Mouse (Mus musculus): ENCODE measurements at regions not wholly inside any gene's neighbourhood (a gene's known extent, or its start where the extent isn't known, plus 50 kb on each side); places are given as distances from the start of the nearest gene placed in this dataset.

- no peak for DNase-seq
These were observed 220.9 kb downstream of the Arpp21 start for GRCm38 (mm10) chr9:112014796-112015195.

GRCm38 (mm10) chr9:111994401-111994800, 241.3 kb downstream of the Arpp21 start:
- DNase-seq, result no peak

DNA sequence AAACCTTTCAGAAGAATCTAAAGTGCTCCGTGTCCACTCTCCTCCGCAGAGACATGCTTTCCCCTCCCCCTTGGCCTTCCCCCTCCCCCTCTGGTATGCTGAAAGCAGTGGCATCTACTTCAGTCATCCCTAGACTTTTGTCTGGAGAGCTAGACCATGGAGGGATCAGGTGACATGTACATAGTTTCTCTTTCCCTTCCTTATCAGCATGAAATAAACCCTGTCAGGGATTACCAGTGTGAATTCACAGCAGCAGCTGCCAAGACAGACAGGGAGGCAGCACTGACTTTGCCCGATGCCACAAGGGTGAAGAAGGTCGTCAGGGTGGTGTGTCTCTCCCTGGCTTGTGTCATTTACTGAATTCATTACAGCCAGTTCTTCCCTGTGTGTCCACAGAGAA, 241.9 kb downstream of the Arpp21 start:
- peak in 1 of 2 experiments; percentile 6 for DNase-seq

DNA sequence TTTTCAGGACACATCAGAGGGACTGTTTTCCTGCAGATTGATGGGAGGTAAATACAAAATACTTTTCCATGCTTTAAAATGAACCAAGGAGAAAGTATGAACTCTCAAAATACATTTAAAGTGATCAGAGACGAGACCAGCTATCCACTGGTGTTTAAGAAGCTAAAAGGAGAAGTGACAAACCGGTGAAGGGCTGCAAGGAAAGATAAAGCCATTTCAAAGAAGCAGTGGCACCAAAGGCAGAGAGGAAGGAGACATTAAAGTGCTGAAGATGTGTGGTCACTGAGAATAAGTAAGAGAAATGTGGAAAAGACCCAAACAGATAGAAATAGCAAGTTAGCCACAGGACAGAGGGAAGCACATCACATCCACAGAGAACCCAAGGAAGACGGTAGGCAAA, 245.7 kb downstream of the Arpp21 start:
- DNase-seq, result no peak

GRCm38 (mm10) chr9:111963405-111964037, 272.2 kb downstream of the Arpp21 start:
- no peak for DNase-seq

DNA sequence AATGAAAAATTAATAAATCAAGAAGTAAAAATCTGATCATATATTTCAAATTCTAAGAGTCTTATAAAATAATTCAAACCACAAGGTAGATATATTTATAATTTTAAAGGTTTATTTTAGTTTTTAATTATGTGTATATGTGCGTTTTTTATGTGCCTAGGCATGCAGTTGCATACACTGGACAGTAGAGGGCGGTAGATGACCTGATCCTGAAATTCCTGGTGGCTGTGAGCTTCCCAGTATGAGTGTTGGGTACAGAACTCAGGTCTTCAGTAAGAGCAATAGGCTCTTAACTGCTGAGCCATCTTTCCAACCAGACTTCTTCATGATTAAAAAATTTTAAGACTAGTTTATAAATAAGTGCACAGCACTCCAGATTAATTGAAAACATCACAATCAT, 267.7 kb upstream of the Stac start:
- DNase-seq, result no peak

GRCm38 (mm10) chr9:111939271-111940067, 249.3 kb upstream of the Stac start:
- DNase-seq, result peak; percentile 25 to 37

DNA sequence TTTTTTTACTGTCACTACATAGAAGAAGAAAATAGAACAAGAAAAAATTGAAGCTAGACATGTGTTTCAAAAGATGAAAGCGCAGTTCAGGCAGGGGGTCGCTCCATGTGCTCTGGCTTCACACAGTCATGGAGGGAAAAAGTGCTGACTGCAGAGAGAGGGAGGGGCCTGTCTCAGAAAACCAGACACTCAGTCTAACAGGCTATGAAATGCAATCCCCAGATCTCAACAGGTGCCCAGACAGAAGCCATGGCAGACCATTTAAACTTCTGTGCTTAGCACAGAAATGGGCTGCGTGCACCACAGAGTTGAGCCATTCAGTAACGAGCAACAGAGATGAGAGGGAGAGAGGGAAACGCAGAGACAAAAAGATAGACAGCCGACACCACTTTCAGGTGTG, 242.3 kb upstream of the Stac start:
- DNase-seq, result no peak

DNA sequence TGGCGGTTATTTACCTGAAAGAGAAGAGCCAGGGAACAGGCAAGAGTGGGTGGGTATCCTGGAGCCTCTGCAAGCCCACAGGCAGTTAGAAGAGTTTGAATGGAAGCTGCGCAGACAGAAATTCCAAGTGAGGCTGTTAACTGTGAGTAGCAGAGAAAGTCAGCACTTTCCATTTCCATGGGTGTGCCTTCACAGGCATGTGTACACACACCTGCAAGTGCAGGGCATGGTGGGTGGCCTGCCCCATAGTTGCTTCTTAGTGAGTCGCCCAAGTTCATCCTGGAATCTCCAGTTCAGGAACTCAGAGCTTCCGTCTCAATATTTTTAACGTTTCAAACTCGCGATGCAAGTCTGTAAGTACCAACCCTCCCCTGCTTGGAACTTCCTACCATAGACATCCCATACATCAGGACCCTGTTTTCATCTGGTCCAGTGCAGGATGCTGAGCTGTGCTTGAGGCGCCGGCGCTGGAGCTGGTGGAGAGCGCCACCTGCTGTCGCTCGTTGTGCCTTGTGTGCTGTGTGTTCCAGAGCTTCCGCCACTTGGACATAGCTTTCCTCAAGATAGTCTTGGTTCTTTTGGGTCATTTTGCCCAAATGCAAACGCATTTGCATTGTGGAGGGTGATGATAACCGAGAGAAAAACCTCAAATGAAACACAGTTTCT, 228.3 kb upstream of the Stac start:
- peak; percentile 88 for DNase-seq

DNA sequence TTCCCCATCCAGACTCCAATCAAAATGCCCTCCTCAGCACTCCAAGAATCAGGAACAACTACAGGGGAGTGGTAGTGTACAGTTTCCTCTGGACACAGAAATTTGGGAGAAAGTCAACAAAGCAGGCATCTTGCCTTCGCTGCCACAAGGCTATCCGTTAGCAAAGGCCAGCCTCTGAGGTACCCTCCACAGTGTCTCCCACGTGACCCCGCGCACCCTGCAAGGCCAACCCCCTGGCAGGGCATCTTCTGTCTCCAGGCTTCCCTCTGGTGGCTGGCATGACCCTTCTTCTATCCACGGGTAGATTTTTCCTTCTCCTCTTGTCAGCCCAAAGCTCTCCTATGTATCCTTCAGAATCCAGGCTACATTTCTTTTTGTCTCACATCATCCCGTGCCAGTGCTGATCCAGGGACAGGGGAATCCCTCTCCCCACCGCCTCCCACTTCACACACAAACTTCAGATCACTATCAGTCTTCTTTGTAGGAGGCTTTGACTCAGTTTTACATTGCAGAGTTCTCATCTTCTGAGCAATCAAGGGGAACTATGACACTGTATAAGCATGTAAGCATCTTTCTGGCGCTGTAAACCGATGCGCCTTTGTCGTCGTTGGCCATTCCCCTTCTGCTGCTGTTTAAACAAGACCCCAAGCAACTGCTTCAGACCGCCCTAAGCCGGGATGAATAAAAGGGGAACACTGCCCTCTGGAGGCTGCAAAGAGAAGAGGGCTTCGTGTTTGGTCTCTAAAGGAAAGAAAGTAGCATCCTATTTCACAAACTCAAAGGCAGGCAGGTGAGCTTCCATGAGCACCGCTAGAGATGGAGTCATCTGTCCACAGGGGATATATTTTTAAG, 226.8 kb upstream of the Stac start:
- DNase-seq, result peak; percentile 65 to 72

DNA sequence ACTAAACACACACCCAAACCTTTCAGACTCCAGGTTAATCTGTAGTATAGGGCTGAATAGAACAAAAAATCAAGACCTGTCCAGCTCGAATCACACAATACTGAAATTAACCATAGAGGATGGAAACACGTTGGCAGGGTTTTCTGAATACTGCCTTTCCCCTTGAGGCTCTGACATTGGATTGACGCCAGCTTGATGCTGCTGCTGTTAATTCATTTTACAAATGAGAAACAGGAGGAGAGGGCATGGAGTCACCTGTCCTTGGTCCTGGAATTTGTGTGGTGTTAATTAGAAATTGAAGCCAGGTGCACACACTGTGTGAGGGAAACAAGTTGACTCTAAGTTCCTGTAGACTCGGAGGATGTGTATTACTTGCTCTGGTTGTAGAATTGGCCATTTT, 218.7 kb upstream of the Stac start:
- DNase-seq, result no peak

GRCm38 (mm10) chr9:111900196-111900595, 210.0 kb upstream of the Stac start:
- no peak for DNase-seq

DNA sequence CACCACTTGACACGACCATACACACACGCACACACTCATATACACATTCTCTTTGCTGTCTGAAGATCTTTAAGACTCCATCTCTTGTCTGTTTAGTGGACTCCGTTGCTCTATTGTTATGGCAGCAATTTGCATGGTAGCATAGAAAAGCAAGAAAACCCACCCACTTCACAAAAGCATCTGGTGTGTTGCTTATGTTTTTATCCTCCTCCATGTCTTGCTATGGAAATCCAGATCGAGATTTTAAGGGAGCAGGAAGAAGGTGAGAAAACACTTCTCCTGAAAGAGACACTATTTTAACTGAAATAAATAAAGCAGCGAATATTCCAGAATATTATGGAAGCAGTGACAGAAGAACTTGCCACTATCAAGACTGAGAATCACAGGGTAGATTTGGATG, 207.5 kb upstream of the Stac start:
- DNase-seq, result no peak

- no peak for DNase-seq
These were observed 189.6 kb upstream of the Stac start for GRCm38 (mm10) chr9:111879710-111880109.

DNA sequence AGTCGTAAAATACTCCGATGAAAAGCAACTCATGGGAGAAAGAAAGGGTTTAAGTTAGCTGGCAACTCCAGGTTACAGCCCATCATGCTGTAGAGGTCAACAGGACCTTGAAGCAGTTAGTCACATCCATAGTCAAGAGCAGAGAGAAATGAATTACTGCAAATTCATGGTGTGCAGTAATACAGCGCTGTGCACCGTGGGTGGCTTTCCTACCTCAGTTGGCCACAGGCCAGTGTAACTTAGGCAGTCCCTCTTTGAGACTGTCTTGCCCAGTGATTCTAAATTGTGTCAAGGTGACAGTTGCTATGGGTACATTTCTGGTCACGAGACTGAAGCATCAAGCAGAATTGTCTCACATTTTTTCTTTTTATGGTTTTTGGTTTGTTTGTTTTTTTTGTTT, 186.7 kb upstream of the Stac start:
- no peak for DNase-seq

DNA sequence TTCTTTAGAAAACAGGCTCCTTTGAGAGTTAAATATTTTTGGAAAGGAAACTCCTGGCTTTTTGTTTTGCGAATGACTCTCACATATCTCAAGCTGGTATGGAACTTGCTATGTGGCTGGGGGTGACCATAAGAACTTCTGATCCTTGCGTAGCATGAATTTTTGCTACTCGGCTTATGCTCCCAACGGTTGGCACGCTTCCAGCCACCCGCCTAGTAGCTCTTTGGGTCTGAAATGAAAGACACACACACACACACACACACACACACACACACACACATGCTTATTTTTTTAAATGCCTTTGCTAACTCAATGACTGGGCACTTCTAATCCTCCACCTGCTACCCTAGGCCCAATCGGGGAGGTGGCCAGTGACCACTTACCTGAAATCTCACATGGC, 180.3 kb upstream of the Stac start:
- DNase-seq, result peak; percentile 28 to 30

DNA sequence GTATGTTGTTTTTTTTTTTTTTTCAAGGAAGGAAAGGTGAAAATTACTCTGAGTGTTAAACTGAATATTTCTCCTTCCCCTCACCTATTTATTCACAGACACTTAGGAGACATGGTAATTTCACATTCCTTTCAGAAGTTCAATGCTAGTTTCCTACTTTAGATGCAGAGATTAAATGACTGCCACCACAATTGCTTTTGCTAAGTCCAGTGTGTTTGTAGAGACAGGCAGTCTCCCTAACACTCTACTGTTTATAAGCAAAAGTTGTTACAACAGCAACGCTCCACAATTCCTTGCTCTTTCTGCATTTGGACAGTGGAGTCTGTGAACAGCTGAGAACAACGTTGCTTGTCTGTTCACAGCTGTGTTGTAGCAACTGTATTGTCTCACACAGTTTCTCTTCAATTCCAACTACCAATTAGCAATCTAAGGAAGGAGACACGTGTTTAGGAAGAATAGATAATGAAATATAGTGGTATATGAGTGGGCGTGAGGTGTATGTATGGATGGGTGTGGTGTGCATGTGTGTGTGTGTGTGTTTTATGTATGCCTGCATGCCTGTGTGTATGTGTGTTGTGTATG, 179.7 kb upstream of the Stac start:
- no peak for DNase-seq

GRCm38 (mm10) chr9:111858051-111858450, 167.9 kb upstream of the Stac start:
- no peak for DNase-seq

GRCm38 (mm10) chr9:111854976-111855375, 164.8 kb upstream of the Stac start:
- no peak for DNase-seq

DNA sequence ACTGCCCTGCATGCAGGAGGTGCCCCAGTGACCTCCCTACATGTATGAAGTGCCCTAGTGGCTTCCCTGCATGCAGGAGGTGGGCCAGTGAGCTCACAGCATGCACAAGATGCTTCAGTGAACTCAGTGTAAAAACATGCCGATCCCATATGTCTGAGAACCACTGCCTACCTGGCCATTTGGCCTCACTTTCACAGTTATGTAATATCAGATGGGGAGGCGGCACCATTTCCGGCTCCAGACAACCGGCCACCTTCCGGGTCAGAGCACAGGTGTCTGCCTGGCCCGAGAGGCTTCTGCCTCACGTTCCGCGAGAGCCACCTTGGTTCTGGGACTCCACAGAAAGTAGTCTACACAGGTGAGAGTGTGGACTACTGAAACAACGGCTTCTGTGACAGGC, 156.2 kb upstream of the Stac start:
- no peak for DNase-seq

DNA sequence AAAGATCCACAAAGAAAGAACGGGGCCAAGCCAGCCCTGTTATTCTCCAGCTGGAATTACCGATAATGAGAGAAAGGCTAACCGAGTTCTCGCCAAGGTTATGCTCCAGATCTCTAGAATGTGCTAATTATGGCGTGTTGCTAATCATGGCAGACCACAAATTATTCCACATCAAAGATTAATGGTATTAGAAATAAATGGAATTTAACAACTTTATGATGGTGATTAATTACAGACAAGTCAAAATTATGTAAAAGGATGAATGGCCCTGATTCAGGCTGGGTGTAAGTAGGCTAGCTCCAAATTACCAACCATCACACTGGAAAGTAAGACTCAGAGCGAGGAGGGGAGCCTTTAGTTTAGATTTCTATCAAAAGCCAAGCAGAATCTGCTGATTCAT, 151.0 kb upstream of the Stac start:
- peak; percentile 5 to 32 for DNase-seq

- DNase-seq, result peak; percentile 6 to 21
These were observed 148.1 kb upstream of the Stac start for GRCm38 (mm10) chr9:111838069-111838820.
